Mouse (Mus musculus): ENCODE results near the gene Il34. TPM values are rescaled to one million over a fixed set of nuclear protein-coding genes. Genes with fewer than 3 reads are reported as not detected.

The Il34 gene
- polyA plus RNA-seq, 1 experiment from 2014 or later, result 5.4 TPM

GRCm38 (mm10) chr8:110774725-110775124 is 31.0 kb downstream of the Il34 start:
- Histone ChIP-seq H3K27ac (no peak overlapping the region), H3K9ac (no peak overlapping the region), H3K27me3 (ENCODE audit: control insufficient read depth, insufficient read depth, low read length) (no peaks in the 10 kb centered on the region), H3K4me1 (replicated peaks; ENCODE audit: control insufficient read depth, insufficient read depth, low read length) (no peaks in the 10 kb centered on the region), H3K36me3 (replicated peaks; ENCODE audit: control insufficient read depth, insufficient read depth) (no peaks in the 10 kb centered on the region), H3K9me3 (ENCODE audit: control insufficient read depth, low read length) (no peaks in the 10 kb centered on the region), H3K4me2 (replicated peaks) (no peak overlapping the region), H3K4me3 (replicated peaks; ENCODE audit: low read length) (no peak overlapping the region)
- ATAC-seq (ENCODE audit: low FRiP score) (no peak), DNase-seq (ENCODE audit: low spot score) (no peak)
- WGBS, result 88% methylated on average over 6 of the region's 6 CpGs

GRCm38 (mm10) chr8:110774047-110774446 is 31.7 kb downstream of the Il34 start:
- 81% methylated on average over 3 of the region's 3 CpGs for WGBS
- H3K9ac ChIP-seq, result no peak overlapping the region
- no peaks in the 10 kb centered on the region for H3K4me1 ChIP-seq (replicated peaks; ENCODE audit: control insufficient read depth, insufficient read depth, low read length)
- no peak overlapping the region for H3K27ac ChIP-seq
- no peaks in the 10 kb centered on the region for H3K9me3 ChIP-seq (ENCODE audit: control insufficient read depth, low read length)
- no peaks in the 10 kb centered on the region for H3K27me3 ChIP-seq (ENCODE audit: control insufficient read depth, insufficient read depth, low read length)
- no peak for ATAC-seq (ENCODE audit: low FRiP score)
- no peaks in the 10 kb centered on the region for H3K36me3 ChIP-seq (replicated peaks; ENCODE audit: control insufficient read depth, insufficient read depth)
- H3K4me2 ChIP-seq (replicated peaks), result no peak overlapping the region
- H3K4me3 ChIP-seq (replicated peaks; ENCODE audit: low read length), result no peak overlapping the region
- no peak for DNase-seq (ENCODE audit: low spot score)

- Histone ChIP-seq H3K4me1 (replicated peaks; ENCODE audit: control insufficient read depth, insufficient read depth, low read length) (no peaks in the 10 kb centered on the region), H3K27ac (no peak overlapping the region), H3K4me2 (replicated peaks) (no peak overlapping the region), H3K9ac (no peak overlapping the region), H3K4me3 (replicated peaks; ENCODE audit: low read length) (no peak overlapping the region), H3K36me3 (replicated peaks; ENCODE audit: control insufficient read depth, insufficient read depth) (no peaks in the 10 kb centered on the region), H3K27me3 (ENCODE audit: control insufficient read depth, insufficient read depth, low read length) (no peaks in the 10 kb centered on the region), H3K9me3 (ENCODE audit: control insufficient read depth, low read length) (no peaks in the 10 kb centered on the region)
- ATAC-seq (ENCODE audit: low FRiP score) (no peak), DNase-seq (ENCODE audit: low spot score) (no peak)
- 77% methylated on average over 7 of the region's 7 CpGs for WGBS
Observed at GRCm38 (mm10) chr8:110772452-110772851, 33.3 kb downstream of the Il34 start.

- DNase-seq (ENCODE audit: low spot score), result no peak
- Histone ChIP-seq H3K9ac (no peak overlapping the region), H3K27me3 (ENCODE audit: control insufficient read depth, insufficient read depth, low read length) (no peaks in the 10 kb centered on the region), H3K9me3 (ENCODE audit: control insufficient read depth, low read length) (no peaks in the 10 kb centered on the region), H3K4me1 (replicated peaks; ENCODE audit: control insufficient read depth, insufficient read depth, low read length) (no peaks in the 10 kb centered on the region), H3K4me2 (replicated peaks) (no peak overlapping the region), H3K4me3 (replicated peaks; ENCODE audit: low read length) (no peak overlapping the region), H3K27ac (no peak overlapping the region), H3K36me3 (replicated peaks; ENCODE audit: control insufficient read depth, insufficient read depth) (no peaks in the 10 kb centered on the region)
- WGBS, result 89% methylated on average over 6 of the region's 6 CpGs
- ATAC-seq (ENCODE audit: low FRiP score), result no peak
Observed at GRCm38 (mm10) chr8:110767261-110767660, 38.5 kb downstream of the Il34 start.

GRCm38 (mm10) chr8:110764671-110765070 is 41.1 kb downstream of the Il34 start:
- Histone ChIP-seq H3K4me1 (replicated peaks; ENCODE audit: control insufficient read depth, insufficient read depth, low read length) (no peaks in the 10 kb centered on the region), H3K27me3 (ENCODE audit: control insufficient read depth, insufficient read depth, low read length) (no peaks in the 10 kb centered on the region), H3K9me3 (ENCODE audit: control insufficient read depth, low read length) (no peaks in the 10 kb centered on the region), H3K27ac (no peak overlapping the region), H3K4me2 (replicated peaks) (no peak overlapping the region), H3K4me3 (replicated peaks; ENCODE audit: low read length) (no peak overlapping the region), H3K36me3 (replicated peaks; ENCODE audit: control insufficient read depth, insufficient read depth) (no peaks in the 10 kb centered on the region), H3K9ac (no peak overlapping the region)
- DNase-seq (ENCODE audit: low spot score), result no peak
- 40% methylated on average over 3 of the region's 3 CpGs for WGBS
- ATAC-seq (ENCODE audit: low FRiP score), result no peak

- WGBS, result 65% methylated on average over 6 of the region's 6 CpGs
- ATAC-seq (ENCODE audit: low FRiP score), result no peak
Observed at GRCm38 (mm10) chr8:110761988-110762387, 43.7 kb downstream of the Il34 start.

GRCm38 (mm10) chr8:110761185-110761584 is 44.5 kb downstream of the Il34 start:
- no peak for DNase-seq (ENCODE audit: low spot score)
- H3K4me3 ChIP-seq (replicated peaks; ENCODE audit: low read length), result no peak overlapping the region
- H3K27ac ChIP-seq, result peak overlapping the region; percentile 10; the same call in 1 of the 2 replicates
- H3K9ac ChIP-seq, result no peak overlapping the region
- no peaks in the 10 kb centered on the region for H3K36me3 ChIP-seq (replicated peaks; ENCODE audit: control insufficient read depth, insufficient read depth)
- H3K27me3 ChIP-seq (ENCODE audit: control insufficient read depth, insufficient read depth, low read length), result no peaks in the 10 kb centered on the region
- no peak for ATAC-seq (ENCODE audit: low FRiP score)
- no peaks in the 10 kb centered on the region for H3K4me1 ChIP-seq (replicated peaks; ENCODE audit: control insufficient read depth, insufficient read depth, low read length)
- H3K4me2 ChIP-seq (replicated peaks), result no peak overlapping the region
- no peaks in the 10 kb centered on the region for H3K9me3 ChIP-seq (ENCODE audit: control insufficient read depth, low read length)
- 63% methylated on average over 5 of the region's 5 CpGs for WGBS

More at GRCm38 (mm10) chr8:110761988-110762387, 43.7 kb downstream of the Il34 start:
- Histone ChIP-seq H3K4me2 (replicated peaks) (no peak overlapping the region), H3K36me3 (replicated peaks; ENCODE audit: control insufficient read depth, insufficient read depth) (no peaks in the 10 kb centered on the region), H3K9me3 (ENCODE audit: control insufficient read depth, low read length) (no peaks in the 10 kb centered on the region), H3K4me1 (replicated peaks; ENCODE audit: control insufficient read depth, insufficient read depth, low read length) (no peaks in the 10 kb centered on the region), H3K27ac (no peak overlapping the region), H3K9ac (no peak overlapping the region), H3K27me3 (ENCODE audit: control insufficient read depth, insufficient read depth, low read length) (no peaks in the 10 kb centered on the region), H3K4me3 (replicated peaks; ENCODE audit: low read length) (no peak overlapping the region)
- no peak for DNase-seq (ENCODE audit: low spot score)

GRCm38 (mm10) chr8:110760280-110760940 is 45.3 kb downstream of the Il34 start:
- peak overlapping the region; percentile 10; the same call in 1 of the 2 replicates for H3K27ac ChIP-seq
- H3K27me3 ChIP-seq (ENCODE audit: control insufficient read depth, insufficient read depth, low read length), result no peaks in the 10 kb centered on the region
- 74% methylated on average over 7 of the region's 7 CpGs for WGBS
- no peak overlapping the region for H3K4me2 ChIP-seq (replicated peaks)
- H3K4me3 ChIP-seq (replicated peaks; ENCODE audit: low read length), result no peak overlapping the region
- H3K36me3 ChIP-seq (replicated peaks; ENCODE audit: control insufficient read depth, insufficient read depth), result no peaks in the 10 kb centered on the region
- H3K9ac ChIP-seq, result no peak overlapping the region
- DNase-seq (ENCODE audit: low spot score) (no peak), ATAC-seq (ENCODE audit: low FRiP score) (no peak)
- no peaks in the 10 kb centered on the region for H3K9me3 ChIP-seq (ENCODE audit: control insufficient read depth, low read length)
- no peaks in the 10 kb centered on the region for H3K4me1 ChIP-seq (replicated peaks; ENCODE audit: control insufficient read depth, insufficient read depth, low read length)

GRCm38 (mm10) chr8:110756196-110756595 is 49.5 kb downstream of the Il34 start:
- Histone ChIP-seq H3K27ac (no peak overlapping the region), H3K4me1 (replicated peaks; ENCODE audit: control insufficient read depth, insufficient read depth, low read length) (no peaks in the 10 kb centered on the region), H3K4me2 (replicated peaks) (no peak overlapping the region), H3K4me3 (replicated peaks; ENCODE audit: low read length) (no peak overlapping the region), H3K9ac (no peak overlapping the region), H3K9me3 (ENCODE audit: control insufficient read depth, low read length) (no peaks in the 10 kb centered on the region), H3K27me3 (ENCODE audit: control insufficient read depth, insufficient read depth, low read length) (no peaks in the 10 kb centered on the region), H3K36me3 (replicated peaks; ENCODE audit: control insufficient read depth, insufficient read depth) (no peaks in the 10 kb centered on the region)
- DNase-seq (ENCODE audit: low spot score) (no peak), ATAC-seq (ENCODE audit: low FRiP score) (no peak)
- 77% methylated on average over 5 of the region's 5 CpGs for WGBS
